Mouse (Mus musculus) CD4-positive helper T cell, adult 2 months (primary cell): ENCODE data around the gene Junb.

Source experiments
- DNase-seq: peaks from one replicate; pipeline ENCODE4 v3.0.0-alpha.2; 2012; ENCODE audit warnings: low read depth, missing footprints, low spot score

Junb gene

GRCm38 (mm10) chr8:84987903-84988302, 9.4 kb upstream of the Junb start:
- DNase-seq, result no peak

GRCm38 (mm10) chr8:84987388-84987787, 8.9 kb upstream of the Junb start:
- DNase-seq, result no peak

- no peak for DNase-seq
Measured at GRCm38 (mm10) chr8:84986379-84986945, 7.9 kb upstream of the Junb start.

- DNase-seq, result peak; percentile 99
Measured at GRCm38 (mm10) chr8:84985684-84986378, 7.3 kb upstream of the Junb start.

GRCm38 (mm10) chr8:84985049-84985683, 6.6 kb upstream of the Junb start:
- peak; percentile 78 for DNase-seq

- DNase-seq, result peak; percentile 73
Measured at GRCm38 (mm10) chr8:84984294-84985048, 6.0 kb upstream of the Junb start.

- peak; percentile 67 for DNase-seq
Measured at GRCm38 (mm10) chr8:84982499-84983011, 4.0 kb upstream of the Junb start.

- no peak for DNase-seq
Measured at GRCm38 (mm10) chr8:84981644-84982498, 3.4 kb upstream of the Junb start.

- DNase-seq, result peak; percentile 78
Measured at GRCm38 (mm10) chr8:84980622-84981358, 2.3 kb upstream of the Junb start.

GRCm38 (mm10) chr8:84979599-84980421, 1.3 kb upstream of the Junb start:
- DNase-seq, result peak; percentile 97

GRCm38 (mm10) chr8:84977435-84978247, 877 bp downstream of the Junb start:
- DNase-seq, result peak; percentile 89

GRCm38 (mm10) chr8:84976763-84977434, 1.6 kb downstream of the Junb start:
- DNase-seq, result no peak

GRCm38 (mm10) chr8:84976031-84976762, 2.3 kb downstream of the Junb start:
- peak; percentile 96 for DNase-seq

- peak; percentile 88 for DNase-seq
Measured at GRCm38 (mm10) chr8:84975434-84975833, 3.1 kb downstream of the Junb start.

GRCm38 (mm10) chr8:84974543-84975142, 3.9 kb downstream of the Junb start:
- peak; percentile 75 for DNase-seq

GRCm38 (mm10) chr8:84973803-84974542, 4.5 kb downstream of the Junb start:
- peak; percentile 77 for DNase-seq
